Mouse (Mus musculus) G1E (cell line): ENCODE results near the gene Tmem63a.

Source experiments
- CTCF ChIP-seq: IDR thresholded peaks from 2 replicates; pipeline ENCODE4 v1.5.1; 2012; ENCODE audit warnings: low read depth, low read length, inconsistent platforms, mixed read lengths
- POLR2AphosphoS5 ChIP-seq: IDR thresholded peaks from 2 replicates; pipeline ENCODE4 v1.6.1; 2012; ENCODE audit warnings: low read depth, low read length, inconsistent platforms; ENCODE audit not compliant: insufficient replicate concordance

DNA sequence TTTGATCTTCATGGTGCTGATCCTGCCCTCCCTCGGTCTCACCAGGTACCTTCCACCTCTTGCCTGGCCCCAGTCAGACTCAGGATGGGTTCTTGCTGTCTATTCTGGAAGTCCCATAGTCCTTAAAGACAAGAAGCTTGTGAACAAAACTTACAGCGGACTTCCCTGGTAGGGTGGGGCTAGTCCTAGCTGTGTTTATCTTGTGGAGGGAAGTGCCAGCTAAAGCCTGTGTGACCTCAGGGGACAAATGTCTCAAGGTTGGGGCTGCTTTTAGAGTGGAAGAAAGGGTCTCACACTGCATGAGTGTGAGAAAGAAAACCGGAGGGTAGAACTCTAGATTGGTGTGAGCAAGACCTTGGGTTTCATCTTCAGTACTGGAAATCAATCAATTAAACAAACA lies 23.6 kb downstream of the Tmem63a start:
- TF ChIP-seq POLR2AphosphoS5 (no peak), CTCF (no peak)
